Mouse (Mus musculus) intestine, embryonic 16.5 days (tissue): ENCODE measurements around the gene B4galnt4. TPM values are rescaled to one million over a fixed set of nuclear protein-coding genes. Genes with fewer than 3 reads are reported as not detected.

Experiments used
- ATAC-seq: fragments of 200-750 bp; cut with Nextera tagmentation; 2 replicates; pipeline ENCODE4 v1.8.0; 2017; ENCODE audit warnings: moderate TSS enrichment, moderate library complexity
- H3K27ac ChIP-seq: fragments of 300-500 bp; sonication (generic); 2 replicates; pipeline ENCODE4 v1.5.1; 2014; ENCODE audit warnings: mild to moderate bottlenecking, low read length
- H3K27me3 ChIP-seq: fragments of 300-500 bp; sonication (generic); replicated peaks from 2 replicates; pipeline ENCODE4 v1.6.1; 2014; ENCODE audit warnings: low read length, control low read depth, mixed read lengths; ENCODE audit not compliant: control insufficient read depth, insufficient read depth
- H3K36me3 ChIP-seq: fragments of 300-500 bp; sonication (generic); 2 replicates; pipeline ENCODE4 v1.6.1; 2014; ENCODE audit warnings: low read length, control low read depth; ENCODE audit not compliant: control insufficient read depth, insufficient read depth
- H3K4me1 ChIP-seq: fragments of 300-500 bp; sonication (generic); 2 replicates; pipeline ENCODE4 v1.6.1; 2014; ENCODE audit warnings: low read length, control low read depth, mixed read lengths; ENCODE audit not compliant: control insufficient read depth, insufficient read depth
- H3K4me2 ChIP-seq: fragments of 300-500 bp; sonication (generic); 2 replicates; pipeline ENCODE4 v1.6.1; 2014; ENCODE audit warnings: low read depth, low read length, control low read depth
- H3K4me3 ChIP-seq: fragments of 300-500 bp; sonication (generic); 2 replicates; pipeline ENCODE4 v1.5.1; 2014; ENCODE audit warnings: mild to moderate bottlenecking, low read length
- H3K9ac ChIP-seq: fragments of 300-500 bp; sonication (generic); 2 replicates; pipeline ENCODE4 v1.6.1; 2014; ENCODE audit warnings: low read depth, low read length
- H3K9me3 ChIP-seq: fragments of 300-500 bp; sonication (generic); 2 replicates; pipeline ENCODE4 v1.6.1; 2016; ENCODE audit warnings: low read length, control low read depth; ENCODE audit not compliant: control insufficient read depth
- WGBS: fragments of 180-500 bp; shearing (Covaris S2); extraction: QIAGEN DNeasy Blood & Tissue Kit; methylation state at CpG from one replicate; pipeline ENCODE4 v1.1.7; 2014; 5-methylcytosine and 5-hydroxymethylcytosine counted together
- polyA plus RNA-seq: library from polyadenylated mRNA; unstranded; fragments of >200 nt; fragmentation: Nextera tagmentation; extraction: Ambion mirVana; gene quantifications from 2 replicates; pipeline ENCODE4 v1.2.1, GENCODE M21; 2015

Gene B4galnt4
- polyA plus RNA-seq, 1 experiment from 2014 or later = 7.2 TPM

DNA sequence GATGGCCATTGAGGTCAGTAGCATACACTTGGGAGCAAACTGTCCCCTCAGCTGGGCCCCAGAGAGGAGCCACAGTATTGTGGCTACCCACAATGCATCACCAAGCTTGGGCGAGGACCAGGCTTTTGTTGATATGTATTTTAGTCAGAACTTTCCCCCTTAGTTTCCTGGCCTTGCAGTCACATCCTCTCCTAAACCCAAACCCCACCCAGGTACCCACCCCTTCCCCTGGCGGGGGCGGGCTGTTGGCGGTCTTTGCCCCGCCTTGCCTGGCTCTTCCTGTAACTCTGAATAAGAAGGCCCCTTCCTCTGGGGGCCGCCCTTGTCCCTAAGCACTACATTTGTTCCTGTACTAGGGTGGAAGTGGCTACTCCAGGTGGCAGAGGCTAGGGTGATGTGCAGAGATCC lies 35.7 kb downstream of the B4galnt4 start:
- Histone ChIP-seq H3K27me3 (peaks cover 2% of the 10 kb centered on the region; the same call in 1 of the 2 replicates), H3K4me3 (0 out of 2 replicates have a peak overlapping the region, but pooled peaks have one; percentile 5), H3K36me3 (no peaks in the 10 kb centered on the region), H3K9me3 (no peaks in the 10 kb centered on the region), H3K4me1 (peaks cover 33% of the 10 kb centered on the region), H3K9ac (0 out of 2 replicates have a peak overlapping the region, but pooled peaks have one; percentile 14), H3K27ac (peak overlapping the region; percentile 2; the same call in 1 of the 2 replicates), H3K4me2 (no peak overlapping the region; the same call in 1 of the 2 replicates)
- ATAC-seq = no peak
- 53% methylated on average over 6 of the region's 6 CpGs for WGBS

DNA sequence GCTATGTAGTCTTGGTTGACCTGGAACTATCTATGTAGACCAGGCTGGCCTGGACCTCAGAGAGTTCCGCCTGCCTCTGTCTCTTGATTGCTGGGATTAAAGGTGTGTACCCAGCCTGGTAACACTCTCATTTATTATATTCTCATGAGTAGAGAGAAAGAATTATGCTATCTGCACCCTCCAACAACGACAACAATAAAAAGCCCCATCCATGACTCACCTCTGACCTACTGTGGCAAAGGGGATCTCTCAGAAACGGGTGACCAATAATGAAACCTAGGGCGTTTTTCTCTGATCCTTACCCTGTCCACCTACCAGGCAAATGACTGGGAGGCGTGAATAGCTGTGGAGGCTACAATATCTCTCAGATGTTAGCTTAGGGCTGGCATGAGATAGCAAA lies 36.3 kb downstream of the B4galnt4 start:
- Histone ChIP-seq H3K27me3 (peaks cover 2% of the 10 kb centered on the region; the same call in 1 of the 2 replicates), H3K4me2 (no peak overlapping the region), H3K27ac (peak overlapping the region; percentile 2; the same call in 1 of the 2 replicates), H3K4me1 (peaks cover 30% of the 10 kb centered on the region), H3K9me3 (no peaks in the 10 kb centered on the region), H3K4me3 (no peak overlapping the region), H3K9ac (no peak overlapping the region), H3K36me3 (no peaks in the 10 kb centered on the region)
- WGBS = 78% methylated on average over 5 of the region's 5 CpGs
- no peak for ATAC-seq

DNA sequence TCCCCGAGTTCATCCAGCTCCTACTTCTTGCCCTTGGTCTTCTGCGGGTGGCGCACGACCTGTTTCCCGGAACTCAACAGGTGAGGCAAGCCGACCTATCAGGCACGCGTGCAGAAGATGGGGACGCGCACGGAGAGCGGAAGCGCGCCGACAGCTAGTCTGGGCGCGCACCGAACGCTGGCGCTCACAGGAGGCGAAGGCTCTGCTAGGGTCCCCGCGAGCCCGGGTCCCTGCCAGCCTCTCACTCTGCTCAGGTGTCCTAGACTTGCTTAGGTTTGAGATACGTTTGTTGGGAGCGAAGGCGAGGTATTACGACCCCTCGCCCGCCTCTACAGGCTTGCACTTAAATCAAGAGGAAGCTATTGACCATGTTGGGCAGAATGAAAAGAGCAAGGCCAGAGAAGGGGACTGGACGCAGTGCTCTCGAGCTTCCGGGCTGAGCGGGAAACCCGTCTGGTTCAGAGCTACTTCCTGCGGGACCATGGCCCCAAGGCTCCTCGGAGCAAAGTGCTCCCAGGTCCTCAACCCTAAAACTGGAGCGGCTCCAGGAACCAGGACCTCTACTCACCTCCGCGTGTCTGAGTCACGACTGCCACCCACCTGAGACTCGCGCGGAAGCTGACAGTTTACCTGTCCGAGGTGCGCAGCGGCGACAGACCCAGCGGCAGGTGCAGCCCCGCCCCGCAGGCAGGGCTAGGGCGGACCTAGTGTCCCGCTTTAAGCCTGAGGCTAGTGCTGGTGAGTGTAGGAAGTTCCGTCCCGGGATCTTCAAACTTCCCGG lies 39.2 kb downstream of the B4galnt4 start, which contains the start of gene Sigirr:
Gene Sigirr, minus strand, starts transcription at position 662 of the 781 bp plus-strand sequence.
- Histone ChIP-seq H3K36me3 (no peaks in the 10 kb centered on the region), H3K27ac (peak within 1 kb of the TSS; percentile 97), H3K9ac (peak within 1 kb of the TSS; percentile 77), H3K4me2 (peak within 1 kb of the TSS; percentile 83), H3K9me3 (no peaks in the 10 kb centered on the region), H3K27me3 (peaks cover 2% of the 10 kb centered on the region; the same call in 1 of the 2 replicates), H3K4me3 (peak within 1 kb of the TSS; percentile 59), H3K4me1 (peaks cover 16% of the 10 kb centered on the region)
- WGBS = under 1% methylated on average over 56 of the region's 56 CpGs
- ATAC-seq = peak; percentile 88

DNA sequence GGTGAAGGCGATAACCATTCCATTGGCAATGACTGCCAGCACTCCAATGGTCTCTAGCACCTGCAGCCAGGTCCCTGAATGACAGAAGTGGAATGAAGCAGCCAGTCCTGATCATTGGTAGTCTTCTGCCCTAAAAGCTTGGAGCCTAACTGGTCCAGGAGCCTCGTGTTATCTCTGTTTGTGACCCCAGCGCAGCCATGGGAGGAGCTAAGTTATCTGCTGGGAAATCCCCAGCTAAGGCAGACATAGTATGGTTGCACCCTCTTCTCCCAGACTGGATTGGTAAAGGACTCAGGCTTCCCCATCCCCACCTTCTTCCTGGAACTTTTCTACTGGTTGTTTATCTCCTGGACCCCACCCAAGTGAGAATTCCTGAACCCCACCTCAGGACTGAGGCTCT lies 42.3 kb downstream of the B4galnt4 start:
- H3K36me3 ChIP-seq = no peaks in the 10 kb centered on the region
- no peak overlapping the region for H3K4me2 ChIP-seq
- WGBS = 63% methylated on average over 3 of the region's 3 CpGs
- peaks cover 2% of the 10 kb centered on the region; the same call in 1 of the 2 replicates for H3K27me3 ChIP-seq
- peaks cover 5% of the 10 kb centered on the region; the same call in 1 of the 2 replicates for H3K4me1 ChIP-seq
- no peak overlapping the region for H3K9ac ChIP-seq
- H3K9me3 ChIP-seq = no peaks in the 10 kb centered on the region
- no peak overlapping the region for H3K4me3 ChIP-seq
- no peak overlapping the region for H3K27ac ChIP-seq
- no peak for ATAC-seq

DNA sequence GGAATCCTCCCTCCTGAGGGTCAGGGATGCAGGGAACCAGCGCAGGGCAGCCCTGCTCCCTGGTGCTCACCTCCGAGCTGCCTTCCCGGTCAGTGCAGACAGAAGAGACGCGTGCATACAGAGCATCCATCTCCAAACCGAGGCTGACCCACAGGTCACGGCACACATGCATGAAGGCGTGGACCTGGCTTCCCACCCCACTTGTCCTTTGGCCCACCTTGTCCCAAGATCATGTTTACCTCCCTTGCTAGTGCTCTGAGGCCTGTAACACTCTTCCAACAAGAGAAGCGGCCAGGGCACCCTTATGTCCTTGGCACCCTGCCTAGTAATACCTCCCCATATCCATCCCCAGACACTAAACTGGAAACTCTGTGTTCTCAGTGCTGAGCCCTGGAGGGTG lies 55.0 kb downstream of the B4galnt4 start:
- ATAC-seq = no peak
- Histone ChIP-seq H3K9me3 (no peaks in the 10 kb centered on the region), H3K4me3 (0 out of 2 replicates have a peak overlapping the region, but pooled peaks have one; percentile 50), H3K27me3 (no peaks in the 10 kb centered on the region), H3K27ac (no peak overlapping the region), H3K36me3 (no peaks in the 10 kb centered on the region), H3K9ac (0 out of 2 replicates have a peak overlapping the region, but pooled peaks have one; percentile 4), H3K4me1 (no peaks in the 10 kb centered on the region), H3K4me2 (peak overlapping the region; percentile 57; the same call in 1 of the 2 replicates)
- WGBS = 87% methylated on average over 9 of the region's 9 CpGs

DNA sequence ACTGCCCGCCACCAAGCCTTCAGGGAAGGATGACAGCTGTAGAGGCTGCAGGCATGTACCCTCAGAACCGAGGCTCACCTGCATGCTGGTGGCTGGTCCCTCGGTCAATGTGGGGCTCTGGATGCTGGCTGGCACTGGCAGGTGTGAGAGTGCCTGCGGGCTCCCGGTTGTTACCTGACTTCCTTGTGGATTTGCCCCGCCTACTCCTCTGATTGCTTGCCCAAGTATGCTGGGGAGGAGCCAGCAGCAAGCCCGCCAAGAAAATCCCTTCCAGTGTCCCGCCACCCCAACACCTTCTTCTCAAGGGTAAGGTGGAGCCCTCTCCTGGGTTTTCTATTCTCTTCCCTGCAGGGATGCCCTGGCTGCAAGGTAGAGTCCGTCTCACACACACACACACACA lies 56.7 kb downstream of the B4galnt4 start, which contains the start of gene Ano9:
Gene Ano9, minus strand, starts transcription at position 171 of the 400 bp plus-strand sequence.
- H3K27ac ChIP-seq = peak within 1 kb of the TSS; percentile 68
- peak within 1 kb of the TSS; percentile 67 for H3K9ac ChIP-seq

DNA sequence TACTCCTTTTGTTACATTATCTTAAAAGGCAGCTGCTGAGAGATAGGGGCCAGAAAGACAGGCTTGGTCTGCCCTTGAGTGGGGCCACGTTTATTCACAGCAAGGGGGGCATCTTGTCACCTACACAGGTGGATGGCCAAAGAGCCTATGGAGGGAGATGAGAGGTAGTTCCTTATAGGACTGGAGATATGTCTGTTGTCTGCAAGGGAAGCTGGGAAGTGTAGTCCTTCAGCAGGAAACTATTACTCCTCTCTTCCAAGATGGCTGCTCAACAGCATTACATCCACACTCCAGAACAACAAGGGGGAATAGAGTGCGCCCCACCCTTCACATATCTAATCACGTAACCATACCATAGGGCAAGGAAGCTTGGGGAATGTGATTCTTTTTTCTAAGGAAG lies 58.6 kb downstream of the B4galnt4 start:
- H3K9ac ChIP-seq = no peak overlapping the region
- ATAC-seq = no peak
- no peaks in the 10 kb centered on the region for H3K27me3 ChIP-seq
- peaks cover 9% of the 10 kb centered on the region for H3K4me1 ChIP-seq
- no peaks in the 10 kb centered on the region for H3K9me3 ChIP-seq
- no peak overlapping the region for H3K4me3 ChIP-seq
- no peak overlapping the region for H3K4me2 ChIP-seq
- no peak overlapping the region for H3K27ac ChIP-seq
- 68% methylated on average over 3 of the region's 3 CpGs for WGBS
- H3K36me3 ChIP-seq = no peaks in the 10 kb centered on the region

More for the DNA sequence above, 56.7 kb downstream of the B4galnt4 start, which contains the start of gene Ano9:
- H3K9me3 ChIP-seq = no peaks in the 10 kb centered on the region
- no peaks in the 10 kb centered on the region for H3K27me3 ChIP-seq
- 10% methylated on average over 9 of the region's 9 CpGs for WGBS
- H3K36me3 ChIP-seq = no peaks in the 10 kb centered on the region
- peak within 1 kb of the TSS; percentile 57 for H3K4me2 ChIP-seq
- peak; percentile 62 for ATAC-seq
- peak within 1 kb of the TSS; percentile 50 for H3K4me3 ChIP-seq
- peaks cover 5% of the 10 kb centered on the region for H3K4me1 ChIP-seq

DNA sequence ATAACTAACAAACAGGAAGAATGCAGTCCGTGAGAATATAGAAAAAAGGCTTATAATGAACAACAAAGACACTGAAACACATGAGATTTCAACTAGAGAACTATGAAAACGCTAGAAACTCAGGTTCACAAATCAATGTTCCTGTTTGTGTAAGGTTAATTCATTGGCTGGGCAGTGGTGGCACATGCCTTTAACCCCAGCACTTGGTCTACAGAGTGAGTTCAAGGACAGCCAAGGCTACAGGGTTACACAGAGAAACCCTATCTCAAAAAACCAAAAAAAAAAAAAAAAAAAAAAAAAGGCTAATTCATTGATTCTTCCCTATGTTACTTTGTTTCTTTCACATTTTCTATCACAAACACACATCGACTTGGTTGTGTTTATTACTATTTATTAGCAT lies 59.7 kb downstream of the B4galnt4 start:
- Histone ChIP-seq H3K27me3 (no peaks in the 10 kb centered on the region), H3K27ac (peak overlapping the region; percentile 88), H3K4me3 (no peak overlapping the region), H3K9me3 (no peaks in the 10 kb centered on the region), H3K9ac (no peak overlapping the region), H3K4me1 (peaks cover 9% of the 10 kb centered on the region), H3K36me3 (no peaks in the 10 kb centered on the region), H3K4me2 (no peak overlapping the region)
- no peak for ATAC-seq
- WGBS = 79% methylated on average over 3 of the region's 3 CpGs

DNA sequence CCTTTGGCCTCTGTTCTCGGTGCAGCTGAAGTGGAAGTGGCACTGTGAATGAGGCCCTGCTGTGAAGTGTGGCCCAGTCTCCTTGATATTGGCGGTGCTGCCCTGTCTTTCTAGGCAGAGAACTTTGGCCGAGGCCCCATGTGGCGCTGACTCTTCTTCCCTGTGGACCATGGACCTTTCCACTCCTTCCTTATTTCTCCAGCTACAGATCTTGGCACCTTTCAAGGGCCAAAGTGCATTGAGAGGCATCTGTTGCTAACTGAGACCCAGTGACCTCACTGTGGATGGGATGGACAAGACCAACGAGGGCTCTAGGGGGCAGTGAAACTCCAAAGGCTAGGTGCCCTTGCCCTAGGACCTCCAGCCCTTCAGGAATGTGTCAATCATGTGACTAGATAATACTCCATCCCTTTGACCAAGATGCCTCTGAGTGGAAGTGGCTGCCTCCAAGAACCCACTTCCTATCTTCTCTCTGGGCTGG lies 60.2 kb downstream of the B4galnt4 start:
- 59% methylated on average over 5 of the region's 5 CpGs for WGBS
- H3K9me3 ChIP-seq = no peaks in the 10 kb centered on the region
- H3K36me3 ChIP-seq = no peaks in the 10 kb centered on the region
- H3K4me3 ChIP-seq = no peak overlapping the region
- no peak overlapping the region for H3K4me2 ChIP-seq
- ATAC-seq = peak; percentile 65
- H3K27me3 ChIP-seq = no peaks in the 10 kb centered on the region
- H3K9ac ChIP-seq = no peak overlapping the region
- peaks cover 9% of the 10 kb centered on the region for H3K4me1 ChIP-seq
- H3K27ac ChIP-seq = peak overlapping the region; percentile 88
